Mouse (Mus musculus): ENCODE measurements at regions not wholly inside any gene's neighbourhood (a gene's known extent, or its start where the extent isn't known, plus 50 kb on each side); places are given as distances from the start of the nearest gene placed in this dataset.
A peak's percentile ranks its signal among the peaks of the same experiment; 100 is the strongest.

DNA sequence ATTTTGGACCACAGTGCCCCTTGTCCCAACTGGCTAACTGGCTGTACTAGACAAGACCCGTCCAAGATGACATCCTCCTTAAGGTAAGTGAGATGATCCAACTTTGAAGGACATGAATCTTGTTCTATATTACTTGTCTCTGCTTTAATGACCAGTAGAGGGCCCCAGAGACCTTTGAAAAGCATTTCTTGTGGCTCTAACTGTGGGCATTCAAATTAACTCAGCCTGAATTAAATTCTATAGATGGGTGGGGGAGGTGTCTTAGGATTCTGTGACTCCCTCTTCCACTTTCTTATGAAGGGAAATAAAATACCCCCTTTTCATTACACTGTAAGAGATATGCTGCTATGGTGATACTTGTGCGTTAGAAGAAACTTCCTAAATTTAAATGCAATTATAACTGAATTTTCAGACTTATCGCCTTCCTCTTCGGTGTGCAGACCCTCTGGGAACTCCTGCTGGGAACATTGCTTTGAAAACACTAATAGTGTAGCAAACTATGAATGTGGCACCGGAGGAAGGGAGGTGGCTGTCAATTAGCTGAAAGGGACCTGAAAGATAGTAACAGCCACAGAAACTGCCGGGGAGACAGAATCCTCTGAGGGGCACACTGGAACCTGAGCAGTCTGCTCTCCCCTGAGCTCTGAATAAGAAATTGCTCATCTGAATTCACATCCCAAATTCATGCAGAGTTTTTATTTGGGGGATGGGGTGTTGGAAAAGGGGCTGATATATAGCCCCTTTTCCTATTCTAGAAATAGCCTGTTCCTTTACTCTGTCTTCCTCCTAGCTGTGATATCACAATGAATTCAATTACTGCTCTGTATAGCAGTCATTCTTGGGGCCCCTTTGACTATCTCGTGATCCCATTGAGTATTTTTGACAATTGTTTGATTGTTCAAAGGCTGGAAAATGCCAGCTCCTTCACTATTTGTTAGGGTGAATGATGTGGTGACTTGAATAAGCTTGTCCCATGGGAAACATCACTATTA, 179.9 kb upstream of the A1bg start:
- DNase-seq (ENCODE audit: low spot score) (peak; percentile 86), ATAC-seq (ENCODE audit: low FRiP score, low read depth) (no peak)
- Histone ChIP-seq H3K4me3 (replicated peaks; ENCODE audit: low read length) (no peak overlapping the region), H3K36me3 (ENCODE audit: control insufficient read depth, insufficient read depth, low read length) (no peaks in the 10 kb centered on the region), H3K9me3 (ENCODE audit: control insufficient read depth, low read length) (no peaks in the 10 kb centered on the region), H3K27ac (replicated peaks; ENCODE audit: low read depth, low read length) (no peak overlapping the region), H3K4me2 (replicated peaks; ENCODE audit: low read depth, low read length, severe bottlenecking) (no peak overlapping the region), H3K4me1 (ENCODE audit: control insufficient read depth, insufficient read depth, low read length) (no peaks in the 10 kb centered on the region), H3K9ac (ENCODE audit: low read depth, low read length, severe bottlenecking) (no peak overlapping the region), H3K27me3 (ENCODE audit: control insufficient read depth, insufficient read depth, low read length) (no peaks in the 10 kb centered on the region)
- WGBS: 30% methylated on average over 7 of the region's 7 CpGs
- TF ChIP-seq POLR2A (IDR thresholded peaks at IDR 0.05; ENCODE audit: borderline replicate concordance, extremely low read depth, insufficient read depth, insufficient read length): no peak

DNA sequence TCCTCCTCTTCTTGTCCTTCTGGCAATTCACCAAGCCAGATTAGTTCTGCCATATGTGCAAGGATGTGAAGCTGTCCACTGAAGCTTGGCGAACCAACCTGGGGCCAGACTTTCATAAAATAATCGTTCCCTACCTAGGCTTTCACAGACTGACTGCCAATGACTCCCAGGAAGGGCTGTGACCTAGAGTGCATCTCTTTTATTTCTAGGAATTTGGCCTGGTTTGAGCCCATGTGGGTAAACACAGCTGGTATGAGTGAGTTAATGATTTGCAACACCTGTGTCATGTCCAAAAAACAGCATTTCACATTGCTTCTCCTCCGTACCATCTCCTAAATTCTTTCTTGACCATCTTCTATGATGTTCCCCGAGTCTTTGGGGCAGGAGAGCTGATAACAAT, 178.0 kb upstream of the A1bg start:
- Histone ChIP-seq H3K4me2 (replicated peaks; ENCODE audit: low read depth, low read length, severe bottlenecking) (no peak overlapping the region), H3K4me1 (ENCODE audit: control insufficient read depth, insufficient read depth, low read length) (no peaks in the 10 kb centered on the region), H3K27ac (replicated peaks; ENCODE audit: low read depth, low read length) (no peak overlapping the region), H3K9me3 (ENCODE audit: control insufficient read depth, low read length) (no peaks in the 10 kb centered on the region), H3K36me3 (ENCODE audit: control insufficient read depth, insufficient read depth, low read length) (no peaks in the 10 kb centered on the region), H3K27me3 (ENCODE audit: control insufficient read depth, insufficient read depth, low read length) (no peaks in the 10 kb centered on the region), H3K4me3 (replicated peaks; ENCODE audit: low read length) (no peak overlapping the region), H3K9ac (ENCODE audit: low read depth, low read length, severe bottlenecking) (no peak overlapping the region)
- DNase-seq (ENCODE audit: low spot score): no peak
- TF ChIP-seq POLR2A (IDR thresholded peaks at IDR 0.05; ENCODE audit: borderline replicate concordance, extremely low read depth, insufficient read depth, insufficient read length): no peak
- 73% methylated on average over 4 of the region's 4 CpGs for WGBS
- no peak for ATAC-seq (ENCODE audit: low FRiP score, low read depth)

DNA sequence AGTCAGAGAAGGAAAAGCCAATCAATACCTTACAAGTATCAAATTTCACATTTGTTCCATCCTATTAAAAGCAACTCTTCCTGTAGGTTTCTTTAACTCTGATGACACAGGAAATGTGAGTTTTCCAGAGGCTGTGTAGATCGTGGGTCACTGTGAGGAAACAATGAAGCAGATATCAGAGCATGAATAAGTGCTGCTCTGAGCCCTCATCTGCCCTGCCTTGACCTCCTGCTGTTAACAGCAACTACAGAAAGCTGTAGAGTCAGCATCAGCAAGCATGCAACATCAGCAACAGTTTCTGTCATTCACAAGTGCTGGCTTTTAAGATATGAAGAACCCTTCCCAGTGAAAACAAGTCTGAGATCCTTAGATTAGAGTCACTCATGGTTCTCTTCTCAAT, 176.2 kb upstream of the A1bg start:
- DNase-seq (ENCODE audit: low spot score) (no peak), ATAC-seq (ENCODE audit: low FRiP score, low read depth) (no peak)
- Histone ChIP-seq H3K4me2 (replicated peaks; ENCODE audit: low read depth, low read length, severe bottlenecking) (no peak overlapping the region), H3K36me3 (ENCODE audit: control insufficient read depth, insufficient read depth, low read length) (no peaks in the 10 kb centered on the region), H3K4me1 (ENCODE audit: control insufficient read depth, insufficient read depth, low read length) (no peaks in the 10 kb centered on the region), H3K9me3 (ENCODE audit: control insufficient read depth, low read length) (no peaks in the 10 kb centered on the region), H3K9ac (ENCODE audit: low read depth, low read length, severe bottlenecking) (no peak overlapping the region), H3K4me3 (replicated peaks; ENCODE audit: low read length) (no peak overlapping the region), H3K27ac (replicated peaks; ENCODE audit: low read depth, low read length) (no peak overlapping the region), H3K27me3 (ENCODE audit: control insufficient read depth, insufficient read depth, low read length) (no peaks in the 10 kb centered on the region)
- TF ChIP-seq POLR2A (IDR thresholded peaks at IDR 0.05; ENCODE audit: borderline replicate concordance, extremely low read depth, insufficient read depth, insufficient read length): no peak
- 26% methylated on average over 1 of the region's 1 CpGs for WGBS

DNA sequence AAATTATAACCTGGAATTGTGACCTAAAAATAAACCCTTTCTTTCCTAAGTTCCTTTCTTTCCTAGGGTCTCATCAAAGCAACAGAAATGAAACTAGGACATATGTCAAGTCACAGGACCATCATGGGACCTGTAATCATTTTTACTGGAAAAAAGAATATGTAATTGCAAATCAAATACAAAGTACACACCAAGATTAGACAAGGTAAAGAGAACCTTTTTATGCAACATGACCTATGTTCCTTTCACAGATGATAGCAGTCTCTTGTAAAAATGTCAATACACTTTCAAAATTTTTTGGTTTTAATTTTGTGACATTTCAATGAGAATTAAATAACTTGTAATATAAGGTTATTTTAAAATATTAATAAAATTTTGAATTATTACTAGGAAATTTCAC, 175.7 kb upstream of the A1bg start:
- Histone ChIP-seq H3K36me3 (ENCODE audit: control insufficient read depth, insufficient read depth, low read length) (no peaks in the 10 kb centered on the region), H3K9me3 (ENCODE audit: control insufficient read depth, low read length) (no peaks in the 10 kb centered on the region), H3K27me3 (ENCODE audit: control insufficient read depth, insufficient read depth, low read length) (no peaks in the 10 kb centered on the region), H3K9ac (ENCODE audit: low read depth, low read length, severe bottlenecking) (no peak overlapping the region), H3K4me1 (ENCODE audit: control insufficient read depth, insufficient read depth, low read length) (no peaks in the 10 kb centered on the region), H3K27ac (replicated peaks; ENCODE audit: low read depth, low read length) (no peak overlapping the region), H3K4me2 (replicated peaks; ENCODE audit: low read depth, low read length, severe bottlenecking) (no peak overlapping the region), H3K4me3 (replicated peaks; ENCODE audit: low read length) (no peak overlapping the region)
- ATAC-seq (ENCODE audit: low FRiP score, low read depth) (no peak), DNase-seq (ENCODE audit: low spot score) (no peak)
- TF ChIP-seq POLR2A (IDR thresholded peaks at IDR 0.05; ENCODE audit: borderline replicate concordance, extremely low read depth, insufficient read depth, insufficient read length): no peak

DNA sequence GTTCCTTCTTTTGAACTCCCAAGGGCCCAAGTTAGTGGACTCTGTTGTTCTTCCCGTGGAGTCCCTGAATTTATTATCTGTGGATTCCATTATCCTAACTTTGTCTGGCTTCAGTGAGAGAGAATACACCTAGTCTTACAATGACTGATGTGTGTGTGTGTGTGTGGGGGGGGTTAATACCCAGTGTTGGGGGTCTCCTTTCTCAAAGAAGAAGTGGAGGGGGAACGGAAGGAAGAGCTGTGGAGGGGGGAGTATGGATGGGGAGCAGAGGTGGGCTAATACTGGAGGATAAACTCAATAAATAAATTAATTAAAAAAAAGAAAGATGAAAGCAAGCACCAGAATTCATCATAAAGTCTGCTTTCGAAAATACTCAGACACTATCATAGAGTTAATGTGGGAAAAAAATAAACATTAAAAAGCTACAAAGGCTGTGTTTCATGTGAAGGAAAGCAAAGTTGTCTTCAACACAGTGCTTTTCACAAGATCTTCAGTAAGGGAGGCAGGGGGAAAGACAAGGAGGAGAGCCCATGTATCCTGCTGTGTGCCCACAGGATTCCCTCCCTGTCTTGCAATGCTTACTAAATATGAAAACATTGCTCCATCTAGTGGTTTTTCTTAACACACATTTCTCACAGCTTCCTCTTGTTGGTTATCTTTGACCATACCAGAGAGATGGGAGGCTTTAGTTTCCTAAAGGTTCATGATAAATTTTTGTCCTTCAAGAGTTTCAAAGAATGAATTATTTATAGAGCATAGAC, 173.4 kb upstream of the A1bg start:
- Histone ChIP-seq H3K4me2 (replicated peaks; ENCODE audit: low read depth, low read length, severe bottlenecking) (no peak overlapping the region), H3K27ac (replicated peaks; ENCODE audit: low read depth, low read length) (no peak overlapping the region), H3K9me3 (ENCODE audit: control insufficient read depth, low read length) (no peaks in the 10 kb centered on the region), H3K27me3 (ENCODE audit: control insufficient read depth, insufficient read depth, low read length) (no peaks in the 10 kb centered on the region), H3K4me3 (replicated peaks; ENCODE audit: low read length) (no peak overlapping the region), H3K4me1 (ENCODE audit: control insufficient read depth, insufficient read depth, low read length) (no peaks in the 10 kb centered on the region), H3K9ac (ENCODE audit: low read depth, low read length, severe bottlenecking) (no peak overlapping the region), H3K36me3 (ENCODE audit: control insufficient read depth, insufficient read depth, low read length) (no peaks in the 10 kb centered on the region)
- no peak for TF ChIP-seq POLR2A (IDR thresholded peaks at IDR 0.05; ENCODE audit: borderline replicate concordance, extremely low read depth, insufficient read depth, insufficient read length)
- no peak for ATAC-seq (ENCODE audit: low FRiP score, low read depth)
- WGBS: 70% methylated on average over 3 of the region's 3 CpGs
- DNase-seq (ENCODE audit: low spot score): peak; percentile 68
